Mouse (Mus musculus): ENCODE data around the gene Prodh2.

- TF ChIP-seq CTCF (IDR thresholded peaks at IDR 0.05; ENCODE audit: borderline replicate concordance, insufficient read depth, low read depth, low read length) (no peak), POLR2A (IDR thresholded peaks at IDR 0.05; ENCODE audit: borderline replicate concordance, insufficient read depth, low read length) (no peak)
Measured at GRCm38 (mm10) chr7:30525954-30526353, 32.5 kb downstream of the Prodh2 start.

Measured in cerebellum, adult 2 months (tissue).